Mouse (Mus musculus) NIH3T3 (cell line): ENCODE data around the gene Nucb1.

Experiments used
- DNase-seq: peaks from one replicate; pipeline ENCODE4 v3.0.0-alpha.2; 2012; ENCODE audit warnings: low read depth

Nucb1 gene

GRCm38 (mm10) chr7:45461781-45462180, 48.4 kb downstream of the Nucb1 start:
- no peak for DNase-seq

GRCm38 (mm10) chr7:45461326-45461725, 48.9 kb downstream of the Nucb1 start:
- DNase-seq: no peak

GRCm38 (mm10) chr7:45460860-45461314, 49.3 kb downstream of the Nucb1 start:
- DNase-seq: peak; percentile 96

GRCm38 (mm10) chr7:45460377-45460776, 49.8 kb downstream of the Nucb1 start:
- no peak for DNase-seq

- DNase-seq: peak; percentile 99
These were observed 50.6 kb downstream of the Nucb1 start, which contains the start of gene Ftl1 for GRCm38 (mm10) chr7:45459564-45460140. Ftl1 (minus strand) TSS chr7:45459884.

GRCm38 (mm10) chr7:45458748-45459563, 51.2 kb downstream of the Nucb1 start:
- DNase-seq: peak; percentile 86

- peak; percentile 73 for DNase-seq
These were observed 52.8 kb downstream of the Nucb1 start for GRCm38 (mm10) chr7:45457204-45458060.

- peak; percentile 49 for DNase-seq
These were observed 53.4 kb downstream of the Nucb1 start for GRCm38 (mm10) chr7:45456721-45457203.

- peak; percentile 38 for DNase-seq
These were observed 54.1 kb downstream of the Nucb1 start for GRCm38 (mm10) chr7:45455932-45456696.

GRCm38 (mm10) chr7:45454971-45455370, 55.2 kb downstream of the Nucb1 start:
- DNase-seq: no peak

GRCm38 (mm10) chr7:45451344-45451982, 58.7 kb downstream of the Nucb1 start:
- peak; percentile 87 for DNase-seq

- DNase-seq: no peak
These were observed 60.2 kb downstream of the Nucb1 start for GRCm38 (mm10) chr7:45449974-45450373.

- peak; percentile 60 for DNase-seq
These were observed 62.7 kb downstream of the Nucb1 start for GRCm38 (mm10) chr7:45447325-45447990.

- DNase-seq: no peak
These were observed 63.6 kb downstream of the Nucb1 start for GRCm38 (mm10) chr7:45446589-45446988.

- DNase-seq: no peak
These were observed 66.4 kb downstream of the Nucb1 start for GRCm38 (mm10) chr7:45443526-45444420.
